Mouse (Mus musculus): Measurements from ENCODE around the gene Rps6ka2. TPM values are rescaled to one million over a fixed set of nuclear protein-coding genes. Genes with fewer than 3 reads are reported as not detected.
"Not testable (repeated sequence)": the region's sequence is repeated elsewhere in the genome, so short reads cannot be mapped to it uniquely, and the experiment has no call there.

Gene Rps6ka2
- polyA plus RNA-seq, 1 experiment from 2014 or later = 1.8 TPM

GRCm38 (mm10) chr17:7306278-7307196 is 136.6 kb downstream of the Rps6ka2 start:
- not testable (repeated sequence) for H3K4me1 ChIP-seq (replicated peaks; ENCODE audit: control insufficient read depth, insufficient read depth, low read length); H3K9me3 ChIP-seq (ENCODE audit: control insufficient read depth); H3K27me3 ChIP-seq (replicated peaks; ENCODE audit: control insufficient read depth, insufficient read depth, low read length); H3K27ac ChIP-seq (ENCODE audit: low read depth, low read length); H3K36me3 ChIP-seq (ENCODE audit: control insufficient read depth, insufficient read depth); H3K9ac ChIP-seq (ENCODE audit: low read depth, low read length); H3K4me2 ChIP-seq (replicated peaks; ENCODE audit: low read depth); H3K4me3 ChIP-seq (ENCODE audit: low read depth, low read length)
- WGBS = 57% methylated on average over 8 of the region's 8 CpGs
- TF ChIP-seq CTCF (IDR thresholded peaks at IDR 0.05; ENCODE audit: low read depth) = peak; percentile 61
- ATAC-seq = peak; percentile 60

DNA sequence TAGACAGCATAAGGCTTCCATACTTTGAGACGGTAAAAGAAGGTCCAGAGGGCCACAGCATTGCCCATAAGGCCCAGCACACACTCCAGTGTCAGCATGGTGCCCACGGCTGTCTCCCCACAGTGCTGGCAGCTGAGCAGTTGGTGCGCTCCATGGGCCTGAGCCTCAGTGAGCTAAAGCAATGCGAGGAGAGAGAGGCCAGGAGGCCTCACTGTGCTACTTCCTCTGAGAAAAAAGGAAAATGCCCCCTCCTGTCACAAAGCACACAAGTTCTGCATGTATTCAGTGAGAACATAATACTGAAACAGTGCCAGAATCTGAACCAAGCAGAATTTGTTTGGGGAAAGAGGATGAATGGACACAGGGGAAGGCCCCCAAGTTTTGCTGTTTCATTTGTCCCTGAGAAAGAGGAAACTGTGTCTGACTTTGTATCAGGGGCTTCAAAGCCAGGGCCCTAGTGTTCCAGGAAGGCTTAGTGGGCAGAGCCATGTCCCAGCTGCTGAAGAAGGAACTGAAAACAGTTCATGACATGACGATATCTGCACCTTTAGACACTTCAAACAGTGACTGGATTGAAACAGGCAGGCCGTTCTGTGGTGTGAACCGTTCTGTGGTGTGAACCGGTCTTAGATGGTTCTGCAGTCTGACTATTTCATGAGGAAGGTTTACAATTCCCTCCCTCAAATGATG is 145.9 kb downstream of the Rps6ka2 start:
- not testable (repeated sequence) for ATAC-seq; H3K9me3 ChIP-seq (ENCODE audit: control insufficient read depth); H3K27me3 ChIP-seq (replicated peaks; ENCODE audit: control insufficient read depth, insufficient read depth, low read length); H3K4me3 ChIP-seq (ENCODE audit: low read depth, low read length); H3K27ac ChIP-seq (ENCODE audit: low read depth, low read length); H3K9ac ChIP-seq (ENCODE audit: low read depth, low read length); H3K36me3 ChIP-seq (ENCODE audit: control insufficient read depth, insufficient read depth); H3K4me2 ChIP-seq (replicated peaks; ENCODE audit: low read depth); H3K4me1 ChIP-seq (replicated peaks; ENCODE audit: control insufficient read depth, insufficient read depth, low read length)
- 77% methylated on average over 6 of the region's 8 CpGs for WGBS

DNA sequence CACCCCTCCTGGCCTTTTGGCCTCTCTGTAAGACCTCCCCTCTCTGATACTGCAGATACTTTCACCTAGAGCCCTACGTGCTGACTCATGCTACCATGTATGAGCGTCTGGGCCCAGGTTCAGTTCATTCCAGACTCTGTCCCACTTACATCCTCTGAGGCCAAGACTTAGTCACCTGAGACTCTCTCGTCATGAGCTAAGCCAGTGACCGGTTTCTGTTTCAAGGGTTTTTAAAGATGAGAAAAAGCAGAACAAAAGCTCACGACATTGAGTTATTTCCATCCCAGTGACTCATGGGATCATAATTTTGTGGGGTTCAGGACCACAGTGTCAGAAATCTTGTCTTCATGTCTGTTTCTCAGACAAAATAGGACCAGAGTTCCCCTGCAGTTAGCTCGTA is 149.9 kb downstream of the Rps6ka2 start:
- not testable (repeated sequence) for H3K9me3 ChIP-seq (ENCODE audit: control insufficient read depth); H3K27ac ChIP-seq (ENCODE audit: low read depth, low read length); H3K27me3 ChIP-seq (replicated peaks; ENCODE audit: control insufficient read depth, insufficient read depth, low read length)

DNA sequence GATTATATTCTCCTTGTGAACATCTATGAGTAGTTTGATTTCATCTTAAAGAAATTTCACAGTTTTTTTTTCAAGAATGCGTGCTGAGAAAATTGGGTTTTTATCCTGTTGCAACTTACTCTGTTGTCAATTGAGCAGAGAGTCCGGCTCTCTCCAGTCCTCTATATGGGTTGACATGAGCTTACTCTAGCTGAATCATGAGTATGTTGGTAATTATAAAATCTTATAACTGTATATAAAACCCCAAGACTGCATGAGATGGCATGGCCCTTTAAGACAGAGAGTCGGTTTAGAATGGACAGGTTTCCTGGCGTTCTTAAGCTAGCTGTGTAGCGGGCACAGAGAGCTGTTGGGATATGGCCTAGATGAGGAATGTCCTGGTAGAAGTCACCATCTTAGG is 154.4 kb downstream of the Rps6ka2 start, which contains the start of gene Tcp10a:
Gene Tcp10a, plus strand, starts transcription at position 301 of the 400 bp plus-strand sequence.
- not testable (repeated sequence) for H3K36me3 ChIP-seq (ENCODE audit: control insufficient read depth, insufficient read depth); ATAC-seq; H3K4me3 ChIP-seq (ENCODE audit: low read depth, low read length); H3K27ac ChIP-seq (ENCODE audit: low read depth, low read length); H3K4me2 ChIP-seq (replicated peaks; ENCODE audit: low read depth); H3K4me1 ChIP-seq (replicated peaks; ENCODE audit: control insufficient read depth, insufficient read depth, low read length); H3K9me3 ChIP-seq (ENCODE audit: control insufficient read depth); H3K9ac ChIP-seq (ENCODE audit: low read depth, low read length); H3K27me3 ChIP-seq (replicated peaks; ENCODE audit: control insufficient read depth, insufficient read depth, low read length)
- WGBS = 91% methylated on average over 3 of the region's 5 CpGs

More for the DNA sequence above, 149.9 kb downstream of the Rps6ka2 start:
- not testable (repeated sequence) for H3K36me3 ChIP-seq (ENCODE audit: control insufficient read depth, insufficient read depth); H3K9ac ChIP-seq (ENCODE audit: low read depth, low read length); ATAC-seq; H3K4me3 ChIP-seq (ENCODE audit: low read depth, low read length); H3K4me1 ChIP-seq (replicated peaks; ENCODE audit: control insufficient read depth, insufficient read depth, low read length); H3K4me2 ChIP-seq (replicated peaks; ENCODE audit: low read depth)
- 82% methylated on average over 6 of the region's 6 CpGs for WGBS

DNA sequence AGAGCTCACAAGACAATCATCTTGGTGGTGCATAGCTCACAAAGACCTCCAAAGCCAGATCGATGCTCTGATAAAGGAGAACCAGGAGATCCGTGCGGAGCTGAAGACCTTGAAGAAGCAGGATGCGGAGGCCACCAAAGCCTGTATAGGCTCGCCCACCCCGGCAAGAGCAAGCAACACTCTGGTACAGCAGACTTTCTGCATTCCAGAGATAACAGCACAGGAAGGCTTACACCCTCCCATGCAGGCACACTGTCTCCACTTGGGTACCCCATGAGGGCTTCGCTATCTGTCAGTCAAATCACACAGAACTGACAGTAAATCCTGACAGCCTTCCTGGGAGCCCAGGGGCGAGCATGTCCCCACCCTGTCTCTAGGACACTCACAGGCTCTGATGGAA is 156.5 kb downstream of the Rps6ka2 start:
- H3K27me3 ChIP-seq (replicated peaks; ENCODE audit: control insufficient read depth, insufficient read depth, low read length); ATAC-seq; H3K4me3 ChIP-seq (ENCODE audit: low read depth, low read length); H3K9me3 ChIP-seq (ENCODE audit: control insufficient read depth); H3K27ac ChIP-seq (ENCODE audit: low read depth, low read length); H3K9ac ChIP-seq (ENCODE audit: low read depth, low read length); H3K4me1 ChIP-seq (replicated peaks; ENCODE audit: control insufficient read depth, insufficient read depth, low read length); H3K4me2 ChIP-seq (replicated peaks; ENCODE audit: low read depth); H3K36me3 ChIP-seq (ENCODE audit: control insufficient read depth, insufficient read depth): not testable (repeated sequence)
- 58% methylated on average over 5 of the region's 8 CpGs for WGBS

- not testable (repeated sequence) for H3K4me1 ChIP-seq (replicated peaks; ENCODE audit: control insufficient read depth, insufficient read depth, low read length); H3K27ac ChIP-seq (ENCODE audit: low read depth, low read length); H3K9me3 ChIP-seq (ENCODE audit: control insufficient read depth); H3K9ac ChIP-seq (ENCODE audit: low read depth, low read length); H3K4me3 ChIP-seq (ENCODE audit: low read depth, low read length); H3K36me3 ChIP-seq (ENCODE audit: control insufficient read depth, insufficient read depth); H3K27me3 ChIP-seq (replicated peaks; ENCODE audit: control insufficient read depth, insufficient read depth, low read length); H3K4me2 ChIP-seq (replicated peaks; ENCODE audit: low read depth); ATAC-seq
- whole genome bisulfite sequencing = 85% methylated on average over 2 of the region's 5 CpGs
Observed at GRCm38 (mm10) chr17:7332745-7333144, 162.8 kb downstream of the Rps6ka2 start.

DNA sequence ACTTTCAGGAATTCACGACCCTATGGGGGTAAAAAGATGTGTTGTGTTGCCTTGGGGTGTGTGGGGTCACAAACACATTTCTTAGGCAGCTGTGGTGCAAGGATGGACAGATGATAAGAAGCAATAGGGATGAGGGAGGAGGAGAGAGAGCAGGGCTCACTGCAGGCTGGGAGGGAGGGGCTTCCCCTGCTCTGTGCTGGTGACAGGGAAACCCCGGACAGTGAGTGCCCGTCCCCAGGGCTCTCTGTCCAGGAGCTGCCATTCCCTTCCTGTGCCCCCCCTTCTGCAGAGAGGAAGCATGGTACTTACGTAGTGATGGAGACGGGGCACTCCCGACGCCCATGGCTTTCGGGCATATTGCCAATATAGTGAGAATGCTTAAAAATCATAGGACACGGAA is 167.5 kb downstream of the Rps6ka2 start:
- not testable (repeated sequence) for H3K4me2 ChIP-seq (replicated peaks; ENCODE audit: low read depth); H3K27ac ChIP-seq (ENCODE audit: low read depth, low read length); H3K27me3 ChIP-seq (replicated peaks; ENCODE audit: control insufficient read depth, insufficient read depth, low read length); H3K9me3 ChIP-seq (ENCODE audit: control insufficient read depth); H3K9ac ChIP-seq (ENCODE audit: low read depth, low read length); ATAC-seq; H3K4me1 ChIP-seq (replicated peaks; ENCODE audit: control insufficient read depth, insufficient read depth, low read length); H3K36me3 ChIP-seq (ENCODE audit: control insufficient read depth, insufficient read depth); H3K4me3 ChIP-seq (ENCODE audit: low read depth, low read length)
- 61% methylated on average over 7 of the region's 9 CpGs for WGBS

GRCm38 (mm10) chr17:7348765-7349164 is 178.8 kb downstream of the Rps6ka2 start:
- H3K4me2 ChIP-seq (replicated peaks; ENCODE audit: low read depth); ATAC-seq; H3K9ac ChIP-seq (ENCODE audit: low read depth, low read length); H3K9me3 ChIP-seq (ENCODE audit: control insufficient read depth); H3K4me3 ChIP-seq (ENCODE audit: low read depth, low read length); H3K36me3 ChIP-seq (ENCODE audit: control insufficient read depth, insufficient read depth); H3K27me3 ChIP-seq (replicated peaks; ENCODE audit: control insufficient read depth, insufficient read depth, low read length); H3K4me1 ChIP-seq (replicated peaks; ENCODE audit: control insufficient read depth, insufficient read depth, low read length); H3K27ac ChIP-seq (ENCODE audit: low read depth, low read length): not testable (repeated sequence)
- 65% methylated on average over 2 of the region's 3 CpGs for WGBS

GRCm38 (mm10) chr17:7352596-7352995 is 182.7 kb downstream of the Rps6ka2 start, which contains the start of gene Ttll2:
Ttll2 (minus strand) TSS chr17:7352696.
- H3K27ac ChIP-seq (ENCODE audit: low read depth, low read length); H3K36me3 ChIP-seq (ENCODE audit: control insufficient read depth, insufficient read depth); H3K4me1 ChIP-seq (replicated peaks; ENCODE audit: control insufficient read depth, insufficient read depth, low read length); H3K4me3 ChIP-seq (ENCODE audit: low read depth, low read length); H3K9ac ChIP-seq (ENCODE audit: low read depth, low read length); ATAC-seq; H3K27me3 ChIP-seq (replicated peaks; ENCODE audit: control insufficient read depth, insufficient read depth, low read length); H3K9me3 ChIP-seq (ENCODE audit: control insufficient read depth); H3K4me2 ChIP-seq (replicated peaks; ENCODE audit: low read depth): not testable (repeated sequence)
- 50% methylated on average over 1 of the region's 1 CpGs for WGBS
